Mouse (Mus musculus) cortical plate, adult 2 months (tissue): ENCODE measurements around the gene Aadacl4.

ENCODE experiments used
- CTCF ChIP-seq: fragments of 200-500 bp; IDR thresholded peaks from 2 replicates; pipeline ENCODE4 v1.5.1; 2011; ENCODE audit warnings: mild to moderate bottlenecking, control low read depth, low read length; ENCODE audit not compliant: insufficient read depth; ENCODE audit errors: extremely low read depth
- POLR2A ChIP-seq: fragments of 200-500 bp; IDR thresholded peaks from 2 replicates; pipeline ENCODE4 v1.6.1; 2011; ENCODE audit warnings: mild to moderate bottlenecking, low read length, control low read depth; ENCODE audit not compliant: insufficient read depth; ENCODE audit errors: extremely low read depth

- TF ChIP-seq POLR2A (no peak), CTCF (no peak)
Measured at GRCm38 (mm10) chr4:144613407-144613806, at the start of gene Aadacl4.
